Mouse (Mus musculus) cerebellum, postnatal 36 days (tissue): Measurements from ENCODE around the gene Chn2.

Experiments used
- DNase-seq, 2 experiments: peaks; one replicate each; pipeline ENCODE4 v3.0.0; 2021 to 2022; ENCODE audit warnings: mixed read lengths in 2 of 2

Chn2 gene

GRCm38 (mm10) chr6:54039357-54039804, at the start of gene Chn2:
TSS of gene Chn2 (plus strand) at chr6:54039554.
- DNase-seq, result peak in 1 of 2 experiments; percentile 84

DNA sequence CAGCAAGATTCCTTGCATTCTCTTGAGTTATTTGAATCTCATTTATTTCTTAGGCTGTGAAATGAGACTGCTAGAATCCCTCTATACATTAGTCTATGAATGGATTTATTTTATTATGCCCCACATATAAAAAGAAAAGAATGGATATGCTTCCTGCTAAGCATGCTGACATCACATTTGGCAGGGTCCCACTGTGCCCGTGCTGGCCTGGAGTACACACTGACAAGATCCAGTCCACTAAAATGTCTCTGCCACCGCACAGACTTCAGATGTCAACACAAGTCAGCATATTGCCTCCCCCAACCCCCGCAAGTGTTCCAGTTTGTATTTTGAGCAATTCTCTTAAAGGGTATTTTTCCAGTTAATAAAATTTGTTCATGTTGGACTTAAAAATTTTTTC, 47.0 kb upstream of the Chn2 start:
- DNase-seq, result peak; percentile 20 to 30

- DNase-seq, result no peak
Measured at GRCm38 (mm10) chr6:53995519-53995918, 43.8 kb upstream of the Chn2 start.

- DNase-seq, result no peak
Measured at GRCm38 (mm10) chr6:53996226-53996955, 43.0 kb upstream of the Chn2 start.

- no peak for DNase-seq
Measured at GRCm38 (mm10) chr6:54005302-54005701, 34.1 kb upstream of the Chn2 start.

GRCm38 (mm10) chr6:54008448-54009120, 30.8 kb upstream of the Chn2 start:
- DNase-seq, result peak in 1 of 2 experiments; percentile 22

- no peak for DNase-seq
Measured at GRCm38 (mm10) chr6:54009293-54009692, 30.1 kb upstream of the Chn2 start.

GRCm38 (mm10) chr6:54010362-54010761, 29.0 kb upstream of the Chn2 start:
- DNase-seq, result no peak

DNA sequence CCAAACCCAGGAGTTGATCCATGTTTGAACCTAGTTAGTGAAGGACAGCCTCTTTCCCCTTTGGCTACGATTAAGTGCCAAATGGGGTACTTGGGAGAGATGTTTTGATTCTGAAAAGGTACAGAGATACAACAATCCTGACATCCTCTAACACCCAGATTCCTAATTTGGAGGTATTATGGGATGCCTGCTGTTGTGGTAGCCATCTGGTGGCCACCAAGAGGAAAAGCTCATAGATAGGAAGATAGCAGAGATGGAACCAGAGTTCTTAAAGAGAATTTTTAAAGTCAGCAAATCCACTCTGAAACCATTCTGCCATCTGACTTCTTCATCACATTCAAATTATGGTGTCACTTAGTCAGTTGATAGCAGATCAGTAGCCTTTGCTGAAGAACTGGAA, 27.2 kb upstream of the Chn2 start:
- no peak for DNase-seq

GRCm38 (mm10) chr6:54018038-54018437, 21.3 kb upstream of the Chn2 start:
- no peak for DNase-seq

DNA sequence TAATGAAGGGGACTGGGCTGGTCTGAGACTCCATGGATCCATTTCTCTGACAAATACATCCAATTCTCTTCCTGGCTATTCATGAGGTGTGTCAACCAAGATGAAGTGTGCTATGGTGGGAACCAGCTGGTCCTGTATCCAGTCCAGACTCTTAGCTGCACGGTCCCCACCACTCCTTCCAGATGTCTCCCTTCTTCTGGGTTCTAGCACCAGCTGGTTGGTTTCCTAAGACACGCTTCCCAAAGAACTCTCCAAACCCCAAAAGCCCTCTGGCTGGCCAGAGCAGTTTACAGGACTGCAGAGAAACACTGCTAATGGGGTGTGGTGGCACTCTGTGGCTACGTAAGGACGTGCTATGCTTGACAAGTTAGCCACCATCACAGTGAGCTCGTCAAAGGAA, 20.5 kb upstream of the Chn2 start:
- DNase-seq, result no peak

DNA sequence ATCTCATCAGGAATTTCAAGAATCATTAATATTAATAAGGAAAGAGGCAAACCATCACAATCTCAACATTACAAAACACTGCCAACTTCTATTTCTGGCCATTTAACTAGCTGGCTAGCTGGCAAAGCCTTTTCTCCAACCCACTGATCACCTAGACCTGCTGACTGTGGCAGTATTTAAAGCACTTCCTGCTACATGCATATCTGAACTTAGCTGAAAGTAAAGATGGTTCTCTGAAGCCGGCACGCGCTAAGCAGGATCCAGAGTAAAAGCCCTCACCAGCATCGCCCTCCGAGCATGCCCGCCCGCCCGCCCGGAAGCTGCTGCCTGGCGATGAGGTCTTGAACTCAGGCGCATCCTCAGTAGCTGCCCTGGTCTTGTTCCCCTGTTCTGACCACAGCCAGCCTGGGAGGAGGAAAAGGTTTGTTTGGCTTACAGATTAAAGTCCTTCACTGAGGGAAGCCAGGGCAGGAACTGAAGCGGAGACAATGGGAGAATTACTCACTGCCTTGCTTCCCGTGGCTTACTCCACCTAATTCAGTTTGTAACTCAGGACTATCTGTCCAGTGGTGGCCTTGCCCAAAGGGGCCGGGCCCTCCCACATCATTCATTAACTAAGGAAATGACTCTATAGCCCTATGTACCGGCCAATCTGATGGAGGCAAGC, 18.1 kb upstream of the Chn2 start:
- DNase-seq, result no peak

- no peak for DNase-seq
Measured at GRCm38 (mm10) chr6:54023846-54024245, 15.5 kb upstream of the Chn2 start.

GRCm38 (mm10) chr6:54028706-54029105, 10.6 kb upstream of the Chn2 start:
- no peak for DNase-seq

DNA sequence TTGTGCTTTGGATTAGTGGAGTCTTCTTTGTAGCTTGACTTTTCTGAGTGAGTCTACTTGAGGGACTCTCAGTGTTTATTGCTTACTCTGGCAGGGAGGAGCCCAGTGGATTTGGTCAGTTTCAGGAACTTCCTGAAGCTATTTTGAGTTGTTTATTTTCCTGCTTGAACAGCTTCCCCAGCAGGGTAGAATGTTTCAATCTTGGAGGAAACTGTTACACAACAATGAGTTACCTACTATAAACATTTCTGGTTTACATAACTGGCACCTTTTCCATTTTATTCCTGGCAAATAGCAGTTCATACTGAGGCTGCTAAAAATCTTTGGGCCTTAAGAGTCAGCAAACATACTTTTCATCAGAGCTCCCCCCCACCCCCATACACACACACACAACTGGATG, 9.0 kb upstream of the Chn2 start:
- DNase-seq, result no peak

DNA sequence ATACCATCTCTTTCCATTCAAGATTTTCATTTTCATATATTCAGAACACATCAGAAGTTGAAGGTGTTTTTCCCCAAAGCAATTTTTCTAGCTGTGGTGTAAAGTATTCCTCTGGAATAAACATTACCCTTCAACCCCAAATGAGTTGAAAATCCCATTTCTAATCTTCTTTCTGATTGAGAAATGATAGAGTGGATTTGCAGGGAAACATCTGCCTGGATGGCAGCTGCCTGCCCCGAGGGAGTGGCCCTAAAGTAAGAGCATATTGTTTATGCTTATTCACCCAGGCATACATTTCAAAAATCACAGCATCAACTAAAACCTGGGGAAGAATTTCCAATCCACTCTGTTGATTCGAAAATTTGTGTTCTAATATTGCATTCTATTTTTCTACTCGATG, 8.6 kb upstream of the Chn2 start:
- DNase-seq, result no peak

DNA sequence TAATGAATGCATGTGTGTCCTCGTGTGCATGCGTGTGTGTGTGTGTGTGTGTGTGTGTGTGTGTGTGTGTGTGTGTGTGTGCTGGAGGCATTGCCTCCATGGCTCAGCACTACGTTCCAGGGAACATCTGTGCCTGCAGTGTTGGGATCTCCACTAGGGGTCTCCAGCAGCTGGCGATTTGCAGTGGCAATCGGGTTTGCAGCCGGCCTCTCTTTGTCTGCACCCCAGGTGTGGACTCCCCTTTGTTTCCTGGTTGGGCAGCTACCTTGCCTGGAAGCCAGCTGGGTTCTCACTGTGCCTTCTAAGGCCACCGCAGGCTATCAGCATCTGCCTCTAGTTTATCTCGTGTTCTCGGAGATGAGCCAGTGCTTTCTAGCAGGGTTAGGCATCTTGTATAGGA, 4.9 kb upstream of the Chn2 start:
- peak in 1 of 2 experiments; percentile 53 for DNase-seq

- DNase-seq, result no peak
Measured at GRCm38 (mm10) chr6:54035548-54035947, 3.8 kb upstream of the Chn2 start.

DNA sequence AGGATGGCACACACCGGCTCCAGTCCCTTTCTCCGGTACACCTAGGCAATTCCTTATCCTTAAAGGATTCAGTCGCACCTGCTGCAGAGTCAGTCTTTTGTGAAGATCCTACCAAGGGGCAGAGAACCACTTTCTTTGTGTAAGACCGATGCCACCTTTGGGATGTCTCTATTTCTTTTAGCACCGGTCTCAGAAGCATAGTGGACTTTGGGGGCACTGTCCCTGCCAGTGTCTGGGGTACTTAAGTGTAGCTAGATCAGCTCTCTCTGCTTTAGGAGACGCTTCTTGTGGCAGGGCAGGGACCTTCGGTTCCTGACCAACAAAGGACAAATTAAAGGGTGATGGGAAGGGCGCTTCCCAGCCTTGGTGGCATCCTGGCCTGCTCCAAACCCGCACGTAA, 488 bp upstream of the Chn2 start:
- peak in 1 of 2 experiments; percentile 31 for DNase-seq

DNA sequence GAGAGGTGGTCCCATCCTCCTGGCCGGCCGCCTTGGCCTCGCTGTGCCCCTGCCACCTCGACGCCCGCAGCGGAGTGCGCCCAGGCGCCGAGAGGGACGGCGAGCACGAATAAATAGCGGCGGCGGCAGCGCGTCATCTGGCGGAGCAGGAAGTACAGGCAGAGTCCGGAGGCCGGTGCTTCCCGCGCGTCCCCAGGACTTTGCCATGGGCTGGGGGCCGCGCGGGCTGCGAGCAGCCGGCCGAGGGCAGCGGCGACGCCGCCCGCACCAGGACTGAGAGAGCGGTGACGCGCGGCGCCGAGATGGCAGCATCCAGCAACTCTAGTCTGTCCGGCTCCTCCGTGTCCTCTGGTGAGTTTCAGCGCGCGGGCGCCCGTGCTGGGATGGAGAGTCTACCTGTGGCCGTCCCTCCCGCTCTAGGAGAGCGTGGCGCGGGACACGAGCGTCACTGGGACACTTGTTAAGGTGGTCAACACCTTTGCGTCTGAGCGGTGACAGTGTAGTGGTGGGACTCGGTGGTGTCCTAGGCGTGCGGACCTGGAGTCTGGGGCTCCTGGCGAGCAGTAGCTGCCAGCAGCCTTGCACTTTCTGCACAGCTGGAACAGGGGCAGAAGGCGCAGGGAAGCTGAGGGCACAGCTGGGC, 572 bp downstream of the Chn2 start:
- peak; percentile 74 to 78 for DNase-seq

DNA sequence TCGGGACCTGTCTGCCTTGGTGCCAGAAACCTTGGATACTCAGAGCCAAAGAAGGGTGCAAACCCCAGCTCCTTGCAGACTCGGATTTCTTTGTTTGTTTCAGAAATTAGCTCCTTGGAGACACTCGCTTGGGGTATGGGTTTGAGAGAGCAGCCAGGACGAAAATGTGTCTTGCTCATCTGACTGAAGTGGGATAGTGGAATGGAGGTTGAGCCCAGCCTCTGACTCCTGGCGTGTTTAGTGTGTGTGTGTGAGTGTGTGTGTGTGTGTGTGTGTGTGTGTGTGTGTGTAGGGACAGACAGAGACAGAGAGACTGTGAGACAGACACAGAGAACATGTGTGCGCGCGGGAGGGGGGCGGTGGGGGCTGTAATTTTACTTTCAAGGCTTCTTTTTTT, 1.1 kb downstream of the Chn2 start:
- DNase-seq, result peak; percentile 43 to 59

DNA sequence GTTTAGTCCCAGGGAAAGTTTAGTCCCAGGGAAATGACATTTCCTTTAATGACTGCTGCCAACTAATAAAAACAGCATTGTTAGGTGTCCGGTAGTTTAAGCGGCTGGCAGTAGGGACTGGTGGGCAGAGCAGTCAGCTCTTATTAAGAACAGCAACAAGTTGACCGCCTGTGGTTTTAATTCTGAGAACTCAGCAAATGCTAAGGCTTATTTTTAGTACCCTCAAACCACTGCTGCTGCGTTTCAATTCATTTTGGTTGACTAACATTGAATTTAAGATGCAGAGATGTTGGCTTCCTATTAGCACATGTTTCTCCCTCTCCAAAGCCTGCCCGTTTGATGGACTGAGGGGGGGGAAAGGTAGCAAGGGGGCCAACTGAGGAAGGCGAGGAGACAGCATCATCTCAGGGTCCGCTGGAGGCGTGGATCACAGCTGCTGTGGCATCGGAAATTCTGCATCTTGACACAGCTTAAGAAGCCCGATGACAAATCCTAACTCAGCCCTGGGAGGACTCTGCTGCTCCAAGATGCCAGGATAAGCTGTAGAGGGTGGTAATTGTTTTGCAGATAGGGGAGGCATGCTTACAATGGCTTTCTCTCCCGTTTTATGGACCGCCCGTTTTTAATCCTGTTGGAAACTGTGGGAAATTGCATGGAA, 2.2 kb downstream of the Chn2 start:
- DNase-seq, result no peak

DNA sequence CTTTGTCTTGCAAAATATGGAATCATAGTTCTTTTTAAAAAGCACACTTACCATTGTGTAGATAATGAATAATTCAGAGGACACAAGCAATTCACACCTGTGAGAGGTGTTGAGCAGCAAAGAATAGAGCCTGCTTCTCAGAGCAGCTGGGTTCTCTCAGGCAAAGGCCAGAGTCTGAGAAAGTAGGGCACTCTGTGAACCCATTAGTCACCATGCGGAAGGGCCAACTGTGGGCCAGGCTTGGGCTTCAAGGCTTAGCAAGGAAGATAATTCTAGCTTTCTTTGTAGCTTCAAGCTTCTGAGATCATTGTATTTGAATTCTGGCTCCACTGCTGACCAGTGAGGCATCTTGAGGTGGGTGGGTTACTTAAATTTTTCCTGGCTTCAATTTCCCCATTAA, 2.8 kb downstream of the Chn2 start:
- DNase-seq, result peak; percentile 69 to 75
